Mouse (Mus musculus): ENCODE results near the gene Mblac1. TPM values are rescaled to one million over a fixed set of nuclear protein-coding genes. Genes with fewer than 3 reads are reported as not detected.

Gene Mblac1
- 8.7 and 9.9 TPM in 2 replicates for polyA plus RNA-seq (2012; rRNA removed)

DNA sequence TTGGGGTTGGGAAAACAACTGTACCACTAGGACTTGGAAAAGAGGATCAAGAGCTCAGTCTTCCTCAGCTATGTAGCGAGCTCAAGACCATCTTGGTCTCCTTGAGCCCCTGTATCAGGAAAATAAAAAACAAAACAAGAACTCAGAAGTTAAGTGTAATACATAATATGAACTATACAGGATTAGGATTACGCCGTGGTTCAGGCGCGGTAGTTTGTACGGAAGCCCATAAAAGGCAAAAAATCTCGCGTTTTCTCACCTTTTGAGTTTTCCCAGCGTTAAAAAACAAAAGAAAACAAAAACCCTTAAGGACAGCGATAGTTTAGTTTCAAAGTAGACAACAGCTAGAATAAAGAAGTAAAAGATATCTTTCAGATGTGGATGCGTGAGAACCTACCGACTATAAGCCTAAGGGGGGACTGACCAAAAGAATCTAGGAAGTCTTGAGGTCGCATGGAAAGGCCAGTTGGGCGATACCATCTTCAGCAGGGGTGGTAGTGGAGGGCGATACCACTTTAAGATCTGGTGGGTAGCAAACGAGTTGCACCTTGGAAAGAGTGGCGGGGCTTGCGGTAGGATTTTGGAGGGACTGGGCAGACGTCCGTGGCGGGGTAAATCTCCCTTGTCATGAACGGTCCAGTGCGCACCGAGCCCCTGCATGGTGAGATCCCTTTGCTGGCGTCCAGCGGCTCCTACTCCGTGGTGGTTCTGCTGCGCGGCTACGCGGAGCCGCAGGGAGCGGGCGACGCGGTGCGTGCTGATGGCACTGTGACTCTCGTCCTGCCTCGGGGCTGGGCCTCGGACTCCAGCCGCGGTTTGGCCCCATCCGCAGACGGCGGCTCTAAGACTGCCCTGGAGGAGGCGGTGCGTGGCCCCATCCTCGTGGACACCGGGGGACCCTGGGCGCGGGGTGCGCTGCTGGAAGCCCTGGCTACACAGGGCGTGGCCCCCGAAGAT is at the start of gene Mblac1:
TSS of gene Mblac1 (plus strand) at position 544 of the 957 bp plus-strand sequence.

DNA sequence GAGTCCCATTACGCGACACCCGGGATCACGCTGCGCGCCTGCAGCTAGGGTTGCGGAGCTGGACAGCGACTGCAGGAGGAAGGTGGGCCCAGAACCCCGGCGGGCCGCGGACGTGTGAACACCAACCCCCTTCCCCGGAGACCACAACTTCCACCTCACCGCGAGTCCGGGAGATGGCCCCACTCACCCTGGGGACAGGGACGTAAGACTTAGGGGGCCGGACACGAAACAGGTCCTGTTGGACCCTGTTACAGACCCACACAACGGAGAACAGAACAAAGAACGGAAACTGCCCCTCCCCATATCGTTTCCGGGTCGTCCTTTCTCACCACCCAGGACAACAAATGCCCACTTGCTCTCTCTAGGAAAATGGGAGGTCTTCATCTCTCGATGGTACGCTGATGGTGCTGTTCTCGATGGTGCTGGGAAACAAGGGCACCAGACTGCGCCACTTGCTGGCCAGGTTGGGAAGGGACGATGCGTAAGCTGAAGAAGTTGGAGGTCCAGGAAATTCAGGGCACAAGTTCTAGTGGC is 38.6 kb upstream of the Mblac1 start, which contains the start of gene Zfp113:
TSS of gene Zfp113 (minus strand) at position 302 of the 534 bp plus-strand sequence.

DNA sequence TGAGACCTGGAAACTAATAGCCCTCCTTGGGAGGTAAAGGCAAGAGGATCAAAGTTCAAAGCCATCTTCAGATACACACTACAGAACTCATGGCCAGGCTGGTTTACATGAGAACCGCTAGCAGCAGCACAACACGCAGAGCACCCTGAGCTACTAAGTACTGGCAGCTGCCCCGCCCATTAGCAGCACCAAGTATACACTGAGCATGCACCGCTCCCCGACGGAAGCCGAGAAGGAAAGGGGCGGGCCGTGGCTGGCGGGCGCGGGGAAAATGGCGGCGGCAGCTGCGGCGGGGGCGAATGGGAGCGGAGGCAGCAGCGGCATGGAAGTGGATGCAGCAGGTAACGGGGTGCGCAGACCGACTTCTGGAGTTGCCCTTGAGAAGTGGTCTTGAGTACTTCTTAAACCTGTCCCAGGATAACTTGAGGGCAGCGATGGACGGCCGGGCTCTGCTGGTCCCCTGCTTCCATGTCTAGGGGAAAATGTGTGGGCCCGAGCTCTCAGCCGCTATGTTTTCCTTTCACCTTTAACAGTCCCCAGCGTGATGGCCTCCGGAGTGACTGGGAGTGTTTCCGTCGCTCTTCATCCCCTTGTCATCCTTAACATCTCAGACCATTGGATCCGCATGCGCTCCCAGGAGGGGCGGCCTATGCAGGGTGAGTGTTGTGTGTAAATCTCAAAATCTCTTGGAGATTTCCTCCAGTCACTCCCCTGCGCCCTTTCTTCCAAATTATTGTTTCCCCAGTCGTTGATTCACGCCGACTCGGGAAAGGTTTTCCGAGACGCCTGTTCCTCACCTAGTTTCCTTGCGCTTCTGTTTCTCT is 33.1 kb upstream of the Mblac1 start, which contains the start of gene Cops6:
TSS of gene Cops6 (plus strand) at position 230 of the 824 bp plus-strand sequence.

DNA sequence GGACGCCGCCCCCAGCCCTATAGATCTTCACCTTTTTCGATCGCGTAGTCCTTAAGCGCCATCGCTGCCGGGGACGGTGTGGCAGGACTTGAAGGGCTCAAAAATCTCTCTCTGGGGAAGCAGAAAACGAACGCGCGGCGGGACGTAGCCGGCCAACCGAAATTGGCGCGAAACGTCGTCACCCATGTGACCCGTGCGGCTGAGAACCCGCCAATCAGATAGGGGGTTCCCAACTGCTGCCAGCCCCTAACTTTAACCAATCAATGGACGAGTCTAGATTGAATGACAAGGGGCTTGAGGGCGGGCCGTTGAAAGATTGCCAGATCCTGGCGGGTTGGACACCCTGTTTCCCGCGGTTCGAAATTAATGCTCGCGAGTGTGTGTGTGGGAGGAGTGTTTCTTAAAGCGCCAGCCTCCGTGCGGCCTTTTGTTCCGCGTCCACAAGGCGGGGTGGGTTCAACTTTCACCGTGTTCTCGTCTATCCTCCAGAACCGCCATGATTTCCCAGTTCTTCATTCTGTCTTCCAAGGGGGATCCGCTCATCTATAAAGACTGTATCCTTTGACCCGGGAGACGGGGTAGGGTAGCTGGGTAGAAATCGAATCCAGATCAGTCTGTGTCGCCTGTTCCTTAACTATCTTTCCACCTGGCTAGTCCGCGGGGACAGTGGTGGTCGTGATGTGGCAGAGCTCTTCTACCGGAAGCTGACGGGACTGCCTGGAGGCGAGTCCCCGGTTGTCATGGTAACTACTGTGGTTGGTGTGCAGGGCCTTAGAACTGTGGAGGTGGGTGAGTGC is 22.2 kb upstream of the Mblac1 start, which contains the start of the genes Ap4m1 and Mcm7:
TSS of gene Ap4m1 (plus strand) at position 308 of the 797 bp plus-strand sequence.
TSS of gene Mcm7 (minus strand) at position 728 of the 797 bp plus-strand sequence.

DNA sequence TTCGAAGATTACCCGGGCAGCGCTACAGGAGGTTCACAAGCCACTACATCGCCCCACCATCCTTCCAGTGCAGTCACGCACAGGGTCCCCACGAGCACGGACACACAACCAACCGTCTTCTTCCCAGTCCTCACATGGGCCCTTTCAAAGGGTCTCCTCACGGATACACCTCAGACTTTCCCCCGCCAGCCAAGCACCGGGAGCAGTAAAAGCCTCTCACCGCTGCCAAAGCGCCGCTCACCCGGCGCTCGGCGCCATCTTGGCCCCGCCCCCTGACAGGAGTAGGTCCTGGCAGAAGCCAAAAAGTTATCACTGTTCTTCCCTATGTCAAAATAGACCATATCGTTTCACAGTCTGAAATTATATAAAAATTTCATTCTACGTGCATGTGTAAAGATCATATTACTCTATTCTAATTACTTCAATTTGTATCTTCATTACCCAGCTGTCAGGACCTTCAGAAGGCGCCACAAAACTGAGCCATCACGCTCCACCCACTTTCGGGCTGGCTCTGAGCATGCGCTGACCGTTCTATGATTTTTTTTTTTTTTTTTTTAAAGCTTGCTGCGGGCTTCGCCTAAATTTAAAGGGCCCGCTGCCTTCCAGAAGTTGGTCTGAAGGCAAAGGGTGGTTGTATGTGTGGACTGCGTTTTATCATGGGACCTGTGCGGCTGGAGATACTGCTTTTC is 7.0 kb upstream of the Mblac1 start, which contains the start of the genes Taf6 and Cnpy4:
TSS of gene Taf6 (minus strand) at position 502 of the 689 bp plus-strand sequence.
TSS of gene Cnpy4 (plus strand) at position 536 of the 689 bp plus-strand sequence.

DNA sequence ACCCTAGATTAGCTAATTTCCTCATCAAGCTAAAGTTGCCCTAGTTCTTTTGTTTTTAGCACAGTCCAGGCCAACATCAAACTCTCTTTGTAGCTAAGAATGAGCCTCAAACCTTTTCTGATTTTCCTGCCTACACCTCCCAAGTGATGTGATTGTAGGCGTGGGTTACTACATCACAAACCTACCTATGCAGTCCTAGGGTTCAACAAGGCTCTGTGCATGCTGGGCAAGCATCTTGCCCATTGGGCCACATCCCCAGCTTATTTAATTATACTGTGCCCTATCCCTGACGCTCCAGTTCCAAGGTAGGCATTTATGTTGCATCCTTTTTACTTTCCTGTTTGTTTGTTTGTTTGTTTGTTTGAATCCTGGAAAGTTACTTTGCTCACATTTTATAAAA is 31.6 kb downstream of the Mblac1 start, which contains the start of gene Nxpe5:
TSS of gene Nxpe5 (plus strand) at position 199 of the 400 bp plus-strand sequence.

Other genes starting within 250 kb of the Mblac1 start
- gene Gjc3, start 231.2 kb upstream of the Mblac1 start, polyA plus RNA-seq (2012; rRNA removed), result 0.38 and 0.71 TPM in 2 replicates
- not detected in 2 replicates for gene Azgp1, start 212.8 kb upstream of the Mblac1 start, polyA plus RNA-seq (2012; rRNA removed)
- not detected in 2 replicates for gene Smok3a, start 173.1 kb upstream of the Mblac1 start, polyA plus RNA-seq (2012; rRNA removed)
- gene Smok3b, start 172.9 kb upstream of the Mblac1 start, polyA plus RNA-seq (2012; rRNA removed), result not detected in 2 replicates
- gene Smok3c, start 141.1 kb upstream of the Mblac1 start, polyA plus RNA-seq (2012; rRNA removed), result not detected in 2 replicates
- gene Zkscan1, start 109.2 kb upstream of the Mblac1 start, polyA plus RNA-seq (2012; rRNA removed), result 16.6 and 18.9 TPM in 2 replicates
- gene Zscan21, start 77.4 kb upstream of the Mblac1 start, polyA plus RNA-seq (2012; rRNA removed), result 66.8 and 74.4 TPM in 2 replicates
- gene Zfp113, start 38.6 kb upstream of the Mblac1 start, polyA plus RNA-seq (2012; rRNA removed), result 10.6 and 11.5 TPM in 2 replicates
- gene Cops6, start 33.2 kb upstream of the Mblac1 start, polyA plus RNA-seq (2012; rRNA removed), result 134 and 138 TPM in 2 replicates
- gene Ap4m1, start 22.3 kb upstream of the Mblac1 start, polyA plus RNA-seq (2012; rRNA removed), result 67.2 TPM in 2 replicates
- gene Mcm7, start 21.9 kb upstream of the Mblac1 start, polyA plus RNA-seq (2012; rRNA removed), result 156 and 192 TPM in 2 replicates
- 88.3 and 101 TPM in 2 replicates for gene Taf6, start 6.9 kb upstream of the Mblac1 start, polyA plus RNA-seq (2012; rRNA removed)
- 32.2 and 35.5 TPM in 2 replicates for gene Cnpy4, start 6.8 kb upstream of the Mblac1 start, polyA plus RNA-seq (2012; rRNA removed)
- 0.04 and 0.05 TPM in 2 replicates for gene Nxpe5, start 31.6 kb downstream of the Mblac1 start, polyA plus RNA-seq (2012; rRNA removed)
- 136 and 141 TPM in 2 replicates for gene Lamtor4, start 61.2 kb downstream of the Mblac1 start, polyA plus RNA-seq (2012; rRNA removed)
- 137 and 147 TPM in 2 replicates for gene BC037034, start 69.7 kb downstream of the Mblac1 start, polyA plus RNA-seq (2012; rRNA removed)
- 0.70 and 0.85 TPM in 2 replicates for gene Gal3st4, start 78.5 kb downstream of the Mblac1 start, polyA plus RNA-seq (2012; rRNA removed)
- gene Gm43720, start 85.6 kb downstream of the Mblac1 start, polyA plus RNA-seq (2012; rRNA removed), result 0.50 and 0.59 TPM in 2 replicates
- gene Gpc2, start 85.7 kb downstream of the Mblac1 start, polyA plus RNA-seq (2012; rRNA removed), result 623 and 676 TPM in 2 replicates
- gene Stag3, start 85.9 kb downstream of the Mblac1 start, polyA plus RNA-seq (2012; rRNA removed), result 19.5 and 20.7 TPM in 2 replicates
- 0.09 and 0.14 TPM in 2 replicates for gene Pvrig, start 147.6 kb downstream of the Mblac1 start, polyA plus RNA-seq (2012; rRNA removed)
- 34.0 and 36.8 TPM in 2 replicates for gene Zfp157, start 247.2 kb downstream of the Mblac1 start, polyA plus RNA-seq (2012; rRNA removed)